Mouse (Mus musculus): ENCODE measurements around the gene Fcho1.
"Not testable (repeated sequence)": the region's sequence is repeated elsewhere in the genome, so short reads cannot be mapped to it uniquely, and the experiment has no call there.

Gene Fcho1

DNA sequence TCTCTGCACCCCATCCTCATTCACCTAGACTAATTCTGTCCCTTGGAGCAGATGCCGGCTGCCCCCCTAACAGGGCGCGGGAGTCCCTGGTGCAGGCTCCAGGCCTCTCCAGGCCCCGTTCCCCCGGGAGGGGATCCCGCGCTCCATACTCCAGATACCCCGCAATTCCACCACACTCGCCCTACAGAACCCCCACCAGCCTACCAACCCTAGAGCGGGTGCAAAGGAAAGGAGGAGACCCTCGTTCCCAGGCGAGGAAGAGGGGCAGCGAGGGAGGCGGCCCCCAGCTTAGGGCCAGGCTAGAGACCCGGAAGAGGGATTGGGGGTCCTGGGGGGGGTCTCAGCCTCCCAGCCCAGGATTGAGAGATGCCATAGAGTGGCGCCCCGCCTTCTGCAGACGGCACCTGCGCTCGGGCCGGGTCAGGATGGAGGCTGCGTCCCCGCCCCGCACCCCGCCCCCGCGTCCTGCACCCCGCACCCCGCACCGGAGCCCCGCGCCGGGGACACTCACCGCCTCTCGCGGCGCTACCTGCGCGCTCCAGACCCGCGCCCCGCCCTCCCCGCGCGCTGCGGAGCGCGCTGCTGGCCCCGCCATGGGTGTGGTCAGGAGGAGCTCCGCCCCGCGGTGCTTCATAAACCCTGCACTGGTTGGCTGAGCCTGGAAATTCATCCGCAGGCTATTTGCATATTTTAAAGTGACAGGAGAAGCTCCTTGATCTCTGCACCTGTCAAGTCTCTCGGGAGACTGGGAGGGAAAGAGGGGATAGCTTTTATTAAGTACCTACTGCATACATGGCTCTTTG is at the start of gene Fcho1:
Gene Fcho1 (minus strand): TSS at position 595 of the 803 bp plus-strand sequence.
- peak; percentile 79 to 83 for DNase-seq (ENCODE audit: low spot score in 2 of 2)

DNA sequence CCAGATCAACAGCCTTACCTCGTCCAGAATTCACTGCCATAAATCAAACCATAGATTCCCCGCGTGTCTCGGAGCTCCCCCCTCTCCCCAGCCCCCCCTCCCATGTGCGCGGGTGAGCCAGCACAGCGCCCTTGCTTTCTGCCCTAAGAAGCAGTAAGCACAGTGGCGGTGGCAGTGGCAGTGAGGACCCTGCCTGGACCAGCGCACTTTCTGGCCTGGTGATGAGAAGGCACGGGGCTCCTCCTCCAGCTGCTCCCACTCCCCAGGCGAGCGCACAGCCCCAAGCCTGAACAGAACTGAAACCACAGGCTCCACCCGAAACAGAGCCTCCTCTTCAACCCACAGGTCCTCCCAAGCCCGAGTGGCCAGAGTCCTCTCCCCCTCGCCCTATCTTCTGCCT is 45.8 kb upstream of the Fcho1 start:
- no peak for DNase-seq (ENCODE audit: low spot score in 2 of 2)

DNA sequence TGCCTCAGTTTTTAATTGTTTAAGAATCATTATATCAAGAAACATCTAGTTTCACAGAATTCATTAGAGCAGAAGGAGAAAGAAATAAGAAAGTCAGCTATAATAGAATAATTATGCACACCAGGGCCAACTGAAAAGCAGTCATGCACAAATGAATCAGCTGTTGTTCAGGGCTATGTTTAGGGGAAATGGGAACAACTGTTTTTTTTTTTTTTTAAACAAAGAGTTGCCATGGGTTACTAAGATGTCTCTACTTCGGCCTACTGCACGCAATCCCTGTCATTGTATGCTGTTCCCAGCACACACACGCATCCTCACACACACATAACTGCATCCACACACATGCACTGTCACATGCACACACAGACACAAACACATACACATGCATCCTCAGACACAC is 33.3 kb upstream of the Fcho1 start:
- DNase-seq (ENCODE audit: low spot score in 2 of 2), result no peak

DNA sequence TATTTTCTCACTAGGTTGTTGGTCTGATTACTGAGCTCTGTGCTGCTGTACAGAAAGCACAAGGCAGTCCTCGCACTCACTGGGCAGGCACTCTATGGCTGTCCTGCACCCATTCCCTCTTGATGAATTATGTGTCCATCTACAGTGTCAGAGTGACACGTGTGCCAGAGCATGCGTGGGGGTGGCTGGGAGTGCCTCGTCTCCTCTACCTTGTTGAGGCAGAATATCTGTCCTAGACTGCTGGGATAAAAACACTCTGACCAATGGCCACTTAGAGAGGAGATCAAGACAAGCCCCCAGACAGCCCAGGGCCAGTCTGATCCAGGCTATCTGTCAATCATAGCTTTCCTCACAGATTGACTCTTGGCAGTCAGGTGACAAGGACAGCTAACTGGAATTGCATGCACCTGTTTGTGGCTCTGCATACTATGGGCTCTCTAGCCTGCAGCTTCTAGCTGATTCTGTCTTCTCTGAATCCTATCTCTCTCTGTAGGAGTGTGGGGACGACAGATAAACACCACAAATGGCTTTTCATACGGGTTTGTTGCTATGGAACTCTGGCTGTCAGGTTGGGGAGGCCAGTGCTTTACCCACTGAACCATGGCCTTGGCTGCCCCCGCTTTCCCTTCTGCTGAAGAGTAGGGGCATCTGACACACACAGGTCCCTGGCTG is 27.5 kb upstream of the Fcho1 start:
- not testable (repeated sequence) for DNase-seq (ENCODE audit: low spot score in 2 of 2)

DNA sequence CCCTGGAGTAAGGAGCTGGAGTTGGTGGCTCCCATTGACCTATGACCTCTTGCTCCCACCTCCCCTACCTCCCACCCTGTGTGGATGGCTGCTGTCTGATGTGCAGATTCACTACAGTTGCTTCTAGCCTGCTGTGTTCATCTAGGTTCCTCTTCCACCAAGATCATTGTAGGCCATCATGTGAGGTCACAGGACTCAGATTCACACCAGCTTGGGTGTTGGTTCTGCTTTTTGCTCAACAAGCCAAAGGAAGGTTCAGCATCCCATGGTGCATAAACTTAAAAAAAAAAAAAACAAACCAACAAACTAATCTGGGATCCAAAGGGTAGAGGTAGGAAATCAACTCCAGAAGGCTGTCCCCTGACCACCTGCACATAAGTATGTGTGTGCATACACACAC is 26.7 kb upstream of the Fcho1 start:
- not testable (repeated sequence) for DNase-seq (ENCODE audit: low spot score in 2 of 2)

DNA sequence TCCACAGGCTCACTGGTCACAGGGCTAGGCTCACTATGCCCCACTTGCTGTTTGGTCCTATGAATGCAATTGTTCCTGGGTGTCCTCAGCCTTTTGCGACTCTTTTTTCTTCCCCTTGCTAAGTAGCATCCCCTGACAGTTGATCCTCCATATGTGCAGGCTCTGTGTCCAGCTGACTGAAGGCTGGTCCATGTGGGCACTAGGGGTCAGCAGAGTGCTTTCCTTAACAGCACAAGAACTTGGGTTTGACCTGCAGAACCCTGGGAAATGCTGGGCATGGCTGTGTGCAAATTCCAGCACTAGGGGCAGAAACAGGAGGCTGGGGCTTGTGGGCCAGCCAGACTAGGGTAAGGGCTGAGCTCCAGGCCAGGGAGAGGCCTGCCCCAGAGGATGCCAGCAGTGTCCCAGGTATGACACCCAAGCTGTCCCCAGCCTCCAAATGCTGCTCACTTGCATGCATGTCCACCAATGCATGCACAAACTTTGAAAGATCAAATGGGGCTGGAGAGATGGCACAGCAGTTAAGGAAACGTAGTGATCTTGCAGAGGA is 25.9 kb upstream of the Fcho1 start:
- not testable (repeated sequence) for DNase-seq (ENCODE audit: low spot score in 2 of 2)

DNA sequence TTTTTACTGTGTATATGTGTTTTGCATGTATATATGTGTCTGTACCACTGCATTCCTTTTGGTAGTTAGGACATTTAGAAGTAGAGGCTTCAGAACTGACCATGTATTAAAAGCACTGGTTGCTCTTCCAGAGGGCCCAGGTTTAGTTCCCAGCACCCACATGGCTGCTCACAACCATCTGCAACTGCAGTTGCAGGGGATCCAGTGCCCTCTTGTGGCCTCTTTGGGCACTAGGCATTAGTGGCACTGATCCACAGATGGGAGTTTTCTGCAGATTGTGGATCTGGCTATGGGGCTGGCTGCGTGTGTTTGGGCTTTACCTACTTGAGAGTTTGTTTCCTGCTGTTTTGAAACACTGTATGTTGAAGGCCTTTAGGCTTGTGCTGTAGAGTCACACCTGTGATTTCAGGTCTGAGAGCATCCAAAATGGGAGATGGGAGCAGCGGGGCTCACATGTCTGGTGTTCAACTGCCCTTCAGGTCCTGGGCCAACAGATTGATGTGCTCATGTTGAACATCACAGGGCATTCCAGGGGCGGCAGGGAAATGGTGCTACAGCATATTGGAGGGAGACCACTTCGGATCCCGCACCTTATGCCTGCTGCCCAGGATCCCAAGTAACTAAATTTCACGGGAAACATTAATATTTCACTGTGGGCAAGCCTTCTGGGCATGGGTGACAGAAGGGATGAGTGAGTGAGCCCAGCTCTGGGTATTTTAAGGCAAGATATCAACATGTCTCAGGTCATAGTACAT is 24.0 kb upstream of the Fcho1 start:
- DNase-seq (ENCODE audit: low spot score in 2 of 2), result not testable (repeated sequence)

DNA sequence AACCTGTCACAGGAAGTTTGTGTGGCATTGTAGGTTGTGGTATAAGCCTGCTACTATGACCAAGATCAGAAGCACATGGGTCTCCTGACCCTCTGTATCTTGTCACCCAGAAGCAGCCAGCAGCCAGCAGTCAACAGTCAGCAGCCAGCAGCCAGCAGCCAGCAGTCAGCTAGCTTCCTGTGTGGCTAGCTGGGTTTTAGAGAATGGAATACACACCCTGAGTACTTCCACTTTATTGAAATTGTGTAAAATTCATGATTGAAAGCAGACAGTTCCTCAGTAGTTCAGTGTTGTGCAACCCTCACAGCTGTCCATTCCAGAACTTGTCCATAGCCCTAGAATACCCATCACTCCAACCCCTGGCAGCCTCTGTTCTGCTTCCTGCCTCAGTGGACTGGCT is 21.6 kb upstream of the Fcho1 start:
- DNase-seq (ENCODE audit: low spot score in 2 of 2), result not testable (repeated sequence)

DNA sequence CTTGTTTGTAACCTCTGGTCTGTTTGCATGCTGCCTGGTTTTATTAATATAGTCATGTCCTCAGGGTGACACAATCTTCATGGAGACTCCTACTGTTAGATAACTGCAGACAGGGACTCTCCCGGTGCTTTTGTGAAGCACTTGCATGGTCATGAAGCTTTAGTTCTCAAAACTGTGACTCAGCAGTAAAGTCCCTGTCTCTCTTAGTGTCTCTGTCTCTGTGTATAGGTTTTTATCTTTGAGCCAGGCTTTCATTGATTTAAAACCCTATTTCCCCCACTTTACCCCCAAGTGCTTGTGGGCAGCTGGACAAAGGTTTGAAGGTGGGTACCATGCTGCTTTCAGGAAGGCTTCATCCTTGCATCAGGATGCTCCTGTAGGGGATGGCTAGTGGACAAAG is 19.8 kb upstream of the Fcho1 start:
- no peak for DNase-seq (ENCODE audit: low spot score in 2 of 2)

DNA sequence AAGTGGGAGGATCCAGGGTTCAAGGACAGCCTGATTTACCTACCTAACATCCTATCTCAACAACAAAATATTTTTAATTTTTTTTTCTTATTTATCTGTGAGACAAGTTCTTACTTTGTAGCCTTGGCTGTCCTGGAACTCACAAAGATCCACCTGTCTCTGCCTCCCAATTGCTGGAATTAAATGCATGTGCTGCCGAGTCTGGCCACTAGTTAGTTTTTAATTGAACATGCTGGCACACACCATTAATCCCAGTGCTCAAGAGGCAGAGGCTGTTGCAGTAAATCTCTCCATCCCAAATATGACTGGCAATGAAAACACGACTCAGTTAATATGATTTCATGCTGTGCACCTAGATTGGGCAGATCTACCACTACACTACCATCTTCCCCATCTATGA is 17.3 kb upstream of the Fcho1 start:
- DNase-seq (ENCODE audit: low spot score in 2 of 2), result no peak

DNA sequence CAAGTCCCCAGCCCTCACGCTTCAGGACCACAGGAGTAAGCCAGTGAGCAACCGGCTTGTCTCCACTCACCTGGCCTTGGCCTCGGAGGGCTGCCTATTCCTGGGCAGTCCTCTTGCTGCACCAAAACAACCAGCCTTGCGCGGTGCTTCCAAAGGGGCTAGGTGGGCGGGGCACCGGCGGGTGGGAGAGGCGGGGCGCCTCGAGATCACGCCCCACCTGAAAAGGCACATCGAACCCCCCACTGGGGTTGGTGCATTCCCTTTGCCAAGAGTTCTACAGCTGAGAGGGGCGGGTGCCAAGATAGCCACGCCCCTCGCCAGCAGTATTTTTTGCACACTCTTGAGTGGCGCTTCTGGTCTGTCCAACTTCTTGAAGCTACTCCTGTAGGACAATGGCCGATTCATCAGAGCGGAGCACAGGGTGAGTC is 16.2 kb upstream of the Fcho1 start:
- DNase-seq (ENCODE audit: low spot score in 2 of 2), result no peak

DNA sequence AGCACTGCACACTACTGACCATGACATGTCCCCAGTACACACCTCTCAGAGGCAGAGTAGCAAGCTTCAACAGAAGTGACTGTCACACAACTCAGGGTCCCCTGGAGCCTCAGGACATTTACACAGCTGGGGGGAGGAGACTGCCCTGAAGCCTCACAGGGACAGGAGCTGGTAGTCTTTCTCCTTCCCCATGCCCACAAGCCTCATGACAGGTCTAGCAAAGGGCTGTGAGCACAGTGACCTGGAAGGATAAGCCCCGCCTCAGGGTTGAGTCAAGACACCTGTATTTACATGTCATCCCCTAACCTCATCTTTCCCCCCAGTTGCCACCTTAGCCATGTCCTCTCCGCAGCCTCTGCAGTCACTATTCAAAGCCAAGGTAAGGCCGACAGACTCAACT is 15.7 kb upstream of the Fcho1 start:
- DNase-seq (ENCODE audit: low spot score in 2 of 2), result no peak

DNA sequence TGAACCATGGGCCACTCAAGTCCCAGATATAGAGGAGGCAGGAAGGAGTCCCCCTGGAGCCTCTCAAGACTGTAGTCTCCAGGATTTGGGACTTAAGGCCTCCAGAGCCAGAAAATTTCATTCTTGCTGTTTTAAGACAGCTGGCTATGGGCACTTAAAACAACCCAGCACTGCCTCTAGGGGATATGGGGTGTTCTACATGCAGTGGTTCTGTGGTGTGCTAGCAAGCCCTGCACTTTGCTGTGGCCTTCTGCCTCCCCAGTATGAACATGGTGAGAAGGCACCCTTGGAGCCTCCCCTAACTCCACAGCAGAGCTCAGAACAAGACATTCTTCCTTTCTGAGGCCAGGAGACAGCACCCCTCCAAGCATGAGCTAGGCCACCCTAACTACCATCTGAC is 12.8 kb upstream of the Fcho1 start:
- not testable (repeated sequence) for DNase-seq (ENCODE audit: low spot score in 2 of 2)

DNA sequence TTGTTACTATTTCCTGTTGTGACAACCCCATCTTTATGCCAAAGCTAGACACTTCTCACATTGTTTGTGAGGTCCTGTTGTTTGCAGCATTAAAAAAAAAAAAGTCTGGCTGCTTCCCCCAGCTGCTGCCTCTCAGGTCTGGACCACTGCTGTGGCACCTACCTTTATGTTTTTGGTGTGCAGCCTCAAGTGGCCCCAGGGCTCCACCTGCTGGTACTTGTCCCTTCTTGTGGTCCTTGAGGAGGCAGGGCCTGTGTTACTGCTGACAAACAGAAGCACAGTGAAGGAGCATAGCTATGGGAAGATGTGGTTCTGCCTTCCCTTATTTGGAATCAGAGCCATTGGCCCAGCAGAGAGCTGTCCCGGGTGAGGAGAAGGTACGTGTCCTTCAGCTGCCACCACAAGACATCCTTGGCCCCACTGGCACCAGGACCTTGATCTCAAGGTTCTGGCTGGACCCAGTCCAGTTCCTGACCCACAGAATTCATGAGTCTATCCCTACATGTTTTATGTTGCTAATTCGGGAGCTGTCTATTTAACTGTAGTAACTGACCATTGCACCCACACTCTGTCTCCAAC is 6.2 kb upstream of the Fcho1 start:
- DNase-seq (ENCODE audit: low spot score in 2 of 2), result no peak

DNA sequence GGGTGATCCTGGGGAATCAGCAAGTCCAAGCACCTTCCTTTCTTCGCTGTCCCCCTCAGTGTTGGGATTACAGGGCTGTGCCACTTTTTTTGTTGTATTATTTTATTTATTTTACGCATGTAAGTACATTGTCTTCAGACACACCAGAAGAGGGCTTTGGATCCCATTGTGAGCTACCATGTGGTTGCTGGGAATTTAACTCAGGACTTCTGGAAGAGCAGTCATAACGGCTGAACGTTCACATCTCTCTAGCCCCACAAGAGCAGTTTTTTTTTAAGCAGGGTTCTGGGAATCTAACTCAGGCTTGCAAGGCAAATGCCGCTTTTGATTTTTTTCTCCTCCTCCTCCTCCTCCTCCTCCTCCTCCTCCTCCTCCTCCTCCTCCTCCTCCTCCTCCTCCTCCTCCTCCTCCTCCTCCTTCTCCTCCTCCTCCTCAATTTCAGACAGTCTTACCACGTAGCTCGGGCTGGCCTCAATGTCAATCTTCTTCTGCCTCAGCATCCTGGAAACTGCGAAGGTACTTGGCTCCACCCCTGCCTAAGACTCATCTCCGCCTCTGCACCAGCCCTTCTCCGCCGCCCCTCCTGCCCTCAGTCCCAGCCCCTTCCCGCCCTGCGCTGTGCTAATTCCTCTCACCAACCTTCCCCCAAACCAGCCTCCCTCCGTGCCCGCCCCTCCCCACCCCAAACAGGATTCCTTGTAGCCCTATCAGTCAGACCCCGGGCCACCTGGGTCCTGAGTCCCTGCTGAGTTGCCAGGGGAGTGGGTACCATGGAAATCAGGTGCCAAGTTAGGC is 3.5 kb upstream of the Fcho1 start:
- DNase-seq (ENCODE audit: low spot score in 2 of 2), result no peak

DNA sequence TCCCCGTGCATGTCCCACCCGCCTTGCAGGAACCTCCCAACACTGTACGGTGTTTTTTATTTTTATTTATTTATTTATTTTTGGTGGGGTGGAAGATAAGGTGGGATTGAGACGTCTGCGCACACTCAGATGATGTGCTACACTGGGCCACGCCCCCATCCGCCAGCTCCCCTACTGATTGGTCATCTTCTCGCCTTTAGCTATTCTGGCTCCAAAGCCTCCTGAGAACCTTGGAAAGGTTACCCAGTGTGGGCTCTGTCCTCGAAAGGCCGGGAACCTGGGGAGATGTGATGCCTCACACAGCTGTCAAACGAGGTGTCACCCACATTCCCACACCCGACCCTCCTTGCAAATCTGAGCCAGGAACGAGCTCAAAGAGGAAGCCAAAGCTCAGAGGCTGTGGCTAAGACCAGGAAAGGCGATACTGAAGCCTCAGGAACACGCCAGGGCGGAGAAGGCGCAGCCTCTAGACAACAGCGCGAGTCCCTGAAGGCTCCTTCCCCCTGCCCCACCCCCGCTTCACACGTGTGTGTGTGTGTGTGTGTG is 2.8 kb upstream of the Fcho1 start:
- peak in 1 of 2 experiments; percentile 53 for DNase-seq (ENCODE audit: low spot score in 2 of 2)

DNA sequence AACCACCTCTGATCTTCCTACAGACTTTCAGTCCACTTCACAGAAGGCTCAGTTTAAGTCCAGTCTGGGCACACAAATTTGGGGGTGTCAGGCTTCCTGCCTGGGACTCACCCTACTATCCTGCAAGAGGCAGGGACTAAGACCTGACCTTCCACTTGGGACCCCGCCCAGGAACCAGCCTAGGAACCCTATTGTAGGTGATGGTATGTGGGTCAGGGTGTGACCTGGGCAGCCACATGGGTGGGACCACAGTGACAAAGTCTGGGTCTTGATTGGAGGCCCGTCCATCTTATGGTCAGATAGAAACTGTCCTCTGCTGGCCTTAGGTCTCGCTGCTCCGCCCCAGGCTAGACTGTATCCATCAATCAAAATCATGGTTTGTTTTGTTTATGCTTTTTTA is 1.1 kb downstream of the Fcho1 start:
- DNase-seq (ENCODE audit: low spot score in 2 of 2), result no peak

DNA sequence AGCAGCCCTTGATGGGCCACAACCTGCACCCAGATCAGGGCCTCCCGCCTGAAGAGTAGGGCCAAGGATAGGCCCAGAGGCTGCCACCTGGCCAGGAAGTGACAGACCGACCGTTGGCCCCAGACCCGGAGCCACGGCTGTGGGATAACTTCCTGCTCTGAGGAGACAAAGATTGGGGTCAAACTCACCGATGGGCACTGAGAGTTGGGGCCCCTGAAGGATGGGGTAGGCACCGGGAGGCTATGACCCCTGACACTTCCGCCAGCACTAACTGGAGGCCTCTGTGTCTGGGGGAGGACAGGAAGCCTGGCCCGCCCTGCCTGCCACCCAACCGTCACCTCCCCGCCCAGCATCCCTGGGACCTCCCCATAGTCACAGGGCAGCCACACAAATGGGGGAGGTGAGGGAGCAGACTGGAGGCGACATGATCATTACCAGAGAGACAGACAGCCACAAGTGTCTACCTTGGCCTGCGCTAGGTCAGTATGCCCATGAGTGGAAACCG is 2.4 kb downstream of the Fcho1 start:
- DNase-seq (ENCODE audit: low spot score in 2 of 2), result no peak

DNA sequence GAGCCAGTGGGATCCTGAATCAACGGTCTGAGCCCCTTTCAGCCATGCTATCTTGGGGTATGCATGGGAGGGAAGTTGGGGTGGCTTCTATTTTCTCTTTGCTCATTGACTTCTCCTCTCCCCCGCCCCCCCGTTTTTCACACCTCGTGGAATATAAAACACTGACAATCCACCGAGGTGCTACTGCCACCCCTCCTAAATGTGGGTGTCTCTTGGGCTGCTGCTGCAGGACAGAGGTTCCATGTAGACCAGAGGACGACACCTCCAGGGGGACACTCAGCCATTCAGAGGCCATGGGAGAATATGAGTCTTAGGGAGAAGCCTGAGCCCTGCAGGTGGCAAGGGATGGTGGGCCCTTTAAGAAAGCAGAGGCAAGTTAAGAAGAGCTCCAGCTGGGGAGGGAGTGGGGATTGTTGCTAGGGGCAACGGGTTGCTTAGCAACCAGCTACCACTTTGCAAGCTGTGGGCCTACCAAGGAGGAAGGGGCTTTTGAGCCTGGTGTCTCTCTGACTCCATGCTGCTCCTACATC is 5.5 kb downstream of the Fcho1 start:
- DNase-seq (ENCODE audit: low spot score in 2 of 2), result peak; percentile 73 to 76

DNA sequence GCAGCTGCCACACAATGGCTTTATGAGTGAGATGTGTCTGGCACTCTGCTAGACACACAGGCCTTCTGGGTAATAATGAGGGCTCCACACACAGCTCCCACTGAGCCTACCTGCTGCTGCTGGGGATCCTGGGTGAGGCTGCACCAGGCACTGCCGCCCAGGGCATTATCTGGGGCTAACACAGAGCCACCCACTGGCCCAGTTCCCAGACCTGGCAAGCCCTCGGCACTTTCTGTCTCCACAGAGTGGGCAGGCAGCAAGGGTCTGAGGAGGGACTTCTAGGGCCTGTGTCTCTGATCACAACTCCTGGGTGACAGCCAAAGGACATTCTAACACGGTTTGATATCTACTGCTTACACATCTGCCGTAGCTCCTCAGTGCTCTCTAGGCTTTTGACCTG is 6.3 kb downstream of the Fcho1 start:
- DNase-seq (ENCODE audit: low spot score in 2 of 2), result no peak

Measured in right cerebral cortex, postnatal 36 days (tissue).